Mouse (Mus musculus) kidney, postnatal 25 days (tissue): ENCODE measurements around the gene Ttyh1.

Experiments used
- DNase-seq, 2 experiments: peaks; one replicate each; pipeline ENCODE4 v3.0.0; 2021; ENCODE audit warnings: mixed read lengths in 2 of 2

Ttyh1 gene

GRCm38 (mm10) chr7:4123732-4124131 lies 4.5 kb downstream of the Ttyh1 start:
- DNase-seq: no peak

DNA sequence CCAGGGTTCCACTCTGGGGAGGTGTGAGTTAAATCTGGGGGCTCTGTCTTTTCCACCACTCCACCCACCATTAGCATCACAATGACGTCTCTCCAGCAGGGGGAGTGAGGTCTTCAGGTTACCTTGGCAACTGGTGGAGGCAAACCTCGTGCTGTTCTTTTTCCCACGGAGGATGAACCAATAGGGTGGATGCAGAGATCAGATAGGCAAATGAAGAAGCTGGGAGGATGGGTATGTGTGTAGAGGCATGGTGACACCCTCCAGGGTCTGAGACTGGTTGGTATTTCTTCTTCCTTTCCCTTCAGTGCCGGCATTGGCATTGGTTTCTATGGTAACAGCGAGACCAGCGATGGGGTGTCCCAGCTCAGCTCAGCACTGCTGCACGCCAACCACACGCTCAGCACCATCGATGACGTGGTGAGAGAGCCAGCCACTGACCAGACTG lies 5.1 kb downstream of the Ttyh1 start:
- DNase-seq: no peak

- no peak for DNase-seq
These were observed 5.6 kb downstream of the Ttyh1 start for GRCm38 (mm10) chr7:4124856-4125255.

GRCm38 (mm10) chr7:4125306-4125705 lies 6.1 kb downstream of the Ttyh1 start:
- DNase-seq: no peak

GRCm38 (mm10) chr7:4126992-4127785 lies 8.0 kb downstream of the Ttyh1 start:
- DNase-seq: no peak

GRCm38 (mm10) chr7:4127894-4128293 lies 8.7 kb downstream of the Ttyh1 start:
- no peak for DNase-seq

DNA sequence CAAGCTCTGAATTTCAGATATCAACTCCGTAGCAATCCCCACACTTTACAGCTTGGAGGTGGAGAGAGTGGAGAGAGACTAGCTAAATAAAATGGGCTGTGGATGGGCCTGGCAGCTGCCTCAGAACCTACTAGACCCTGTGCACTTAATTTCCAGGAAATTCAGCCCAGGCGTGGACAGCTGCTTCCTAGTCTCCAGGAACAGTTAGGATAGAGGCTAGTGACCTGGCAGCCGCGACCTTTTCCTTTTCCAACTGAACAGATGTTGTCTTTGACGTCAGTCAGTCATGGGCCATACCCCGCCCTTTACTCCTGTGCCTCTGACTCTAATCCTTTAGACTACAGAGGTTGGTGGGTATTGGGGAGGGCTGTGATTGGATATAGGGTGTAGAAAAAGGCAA lies 9.7 kb downstream of the Ttyh1 start:
- no peak for DNase-seq

GRCm38 (mm10) chr7:4130686-4131452 lies 11.7 kb downstream of the Ttyh1 start:
- DNase-seq: peak; percentile 85 to 93

DNA sequence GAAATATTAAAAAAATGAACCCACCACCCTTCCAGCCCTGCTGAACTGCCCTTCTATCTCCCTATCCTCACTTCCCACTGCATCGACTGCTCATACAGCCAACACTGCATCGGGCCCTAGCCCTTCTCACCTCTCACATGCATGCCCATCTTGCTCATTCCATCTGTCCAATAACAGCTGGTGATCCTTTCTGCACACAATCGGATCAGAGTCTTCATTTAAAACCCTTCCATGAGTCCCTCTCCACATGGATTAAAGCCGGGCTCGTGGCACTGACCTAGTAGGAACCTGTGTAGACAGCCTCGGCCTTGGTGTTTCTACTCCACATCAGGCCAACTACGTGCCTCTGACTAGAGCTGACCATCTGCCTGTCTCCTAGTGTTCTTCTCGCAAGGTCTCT lies 12.8 kb downstream of the Ttyh1 start:
- no peak for DNase-seq

DNA sequence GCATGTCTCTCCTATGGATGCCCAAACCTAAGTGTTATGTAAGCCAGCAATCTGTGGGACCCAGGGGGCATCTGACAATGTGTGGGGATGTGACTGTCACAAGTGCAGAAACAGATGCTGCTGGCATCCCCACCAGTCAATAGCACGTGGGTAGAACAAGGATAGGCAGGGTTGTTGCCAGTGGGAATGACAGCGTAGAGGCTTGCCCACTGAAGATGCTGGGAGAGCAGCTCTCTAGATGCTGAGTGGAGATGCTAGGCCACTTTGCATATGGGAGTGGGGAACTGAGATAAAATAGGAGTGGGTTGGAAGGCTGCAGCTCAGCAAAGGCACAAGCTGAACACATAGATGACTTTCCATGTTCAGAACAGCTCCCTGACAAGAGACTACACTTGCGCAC lies 13.4 kb downstream of the Ttyh1 start:
- no peak for DNase-seq

DNA sequence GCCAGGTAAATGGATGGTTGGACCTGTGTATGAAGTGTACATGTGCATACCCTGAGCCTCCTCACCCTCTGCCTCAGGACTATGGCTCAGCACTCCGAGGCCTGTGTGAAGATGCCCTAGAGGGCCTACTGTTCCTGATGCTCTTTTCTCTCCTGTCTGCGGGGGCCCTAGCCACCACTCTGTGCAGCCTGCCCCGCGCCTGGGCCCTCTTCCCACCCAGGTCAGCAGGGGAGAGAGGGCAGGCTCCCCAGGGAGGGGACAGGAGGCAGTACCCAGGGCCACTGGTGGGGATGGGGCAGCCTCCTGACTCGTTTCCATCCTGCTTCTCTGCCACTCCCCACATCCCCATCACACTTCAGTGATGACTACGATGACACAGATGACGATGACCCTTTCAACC lies 13.8 kb downstream of the Ttyh1 start:
- DNase-seq: no peak

- no peak for DNase-seq
These were observed 15.7 kb downstream of the Ttyh1 start for GRCm38 (mm10) chr7:4134911-4135310.

GRCm38 (mm10) chr7:4136404-4136770 lies 17.2 kb downstream of the Ttyh1 start:
- peak in 1 of 2 experiments; percentile 53 for DNase-seq

- peak; percentile 98 to 100 for DNase-seq
These were observed 17.7 kb downstream of the Ttyh1 start, which contains the start of gene Leng8 for GRCm38 (mm10) chr7:4136771-4137531. TSS of gene Leng8 (plus strand) at chr7:4137039.

DNA sequence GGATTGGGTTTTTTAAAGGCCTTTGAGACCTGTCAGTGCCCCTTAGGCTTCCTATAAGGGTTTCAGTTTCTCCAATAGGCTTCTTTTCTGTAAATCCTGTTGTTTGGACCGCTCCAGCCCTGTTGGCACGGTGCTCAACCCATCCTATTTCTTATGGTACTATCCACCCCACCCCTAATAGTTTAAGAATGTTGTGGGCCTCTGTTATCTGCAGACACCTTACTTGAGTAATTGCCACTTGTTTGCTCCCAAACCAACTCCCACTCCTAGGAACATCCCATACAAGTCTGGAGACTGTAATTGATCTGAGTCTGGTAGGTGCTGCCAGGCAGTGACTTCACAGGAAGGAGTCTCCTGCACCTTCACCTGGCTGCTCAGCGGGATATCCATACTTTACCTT lies 18.5 kb downstream of the Ttyh1 start:
- DNase-seq: no peak

GRCm38 (mm10) chr7:4138181-4138580 lies 19.0 kb downstream of the Ttyh1 start:
- DNase-seq: no peak

DNA sequence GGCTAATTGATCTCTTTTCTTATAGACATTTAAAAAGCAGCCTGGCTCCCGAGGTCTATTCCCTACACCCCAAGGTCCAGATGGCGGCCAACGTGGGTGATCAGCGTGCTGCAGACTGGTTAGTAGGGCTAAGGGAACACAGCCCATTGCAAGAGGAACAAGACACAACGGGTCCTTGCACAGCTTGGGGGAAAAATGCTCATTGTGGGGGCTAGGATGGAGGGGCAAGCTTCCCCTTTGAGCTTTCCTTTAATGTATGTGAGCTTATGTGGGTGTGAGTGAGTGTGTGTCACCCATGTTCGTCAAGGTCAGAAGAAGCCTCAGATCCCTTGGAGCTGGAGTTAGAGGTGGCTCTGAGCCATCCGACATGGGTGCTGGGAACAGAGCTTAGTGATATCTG lies 19.5 kb downstream of the Ttyh1 start:
- no peak for DNase-seq

DNA sequence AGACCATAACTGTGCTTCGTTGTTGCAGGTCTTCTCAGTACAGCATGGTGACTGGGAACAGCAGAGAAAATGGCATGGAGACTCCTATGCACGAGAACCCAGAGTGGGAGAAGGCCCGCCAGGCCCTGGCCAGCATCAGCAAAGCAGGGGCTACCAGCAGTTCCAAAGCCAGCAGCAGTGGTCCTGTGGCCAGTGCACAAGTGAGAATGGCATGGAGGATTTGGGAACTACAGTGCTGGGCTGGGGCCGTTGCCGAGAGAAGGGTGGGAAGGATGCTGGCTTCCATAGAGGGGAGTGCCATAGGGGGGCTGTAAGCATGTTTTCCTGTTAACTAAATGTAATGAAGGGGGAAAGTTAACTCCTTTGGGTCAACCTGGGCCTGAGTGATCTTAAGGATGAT lies 20.2 kb downstream of the Ttyh1 start:
- no peak for DNase-seq

DNA sequence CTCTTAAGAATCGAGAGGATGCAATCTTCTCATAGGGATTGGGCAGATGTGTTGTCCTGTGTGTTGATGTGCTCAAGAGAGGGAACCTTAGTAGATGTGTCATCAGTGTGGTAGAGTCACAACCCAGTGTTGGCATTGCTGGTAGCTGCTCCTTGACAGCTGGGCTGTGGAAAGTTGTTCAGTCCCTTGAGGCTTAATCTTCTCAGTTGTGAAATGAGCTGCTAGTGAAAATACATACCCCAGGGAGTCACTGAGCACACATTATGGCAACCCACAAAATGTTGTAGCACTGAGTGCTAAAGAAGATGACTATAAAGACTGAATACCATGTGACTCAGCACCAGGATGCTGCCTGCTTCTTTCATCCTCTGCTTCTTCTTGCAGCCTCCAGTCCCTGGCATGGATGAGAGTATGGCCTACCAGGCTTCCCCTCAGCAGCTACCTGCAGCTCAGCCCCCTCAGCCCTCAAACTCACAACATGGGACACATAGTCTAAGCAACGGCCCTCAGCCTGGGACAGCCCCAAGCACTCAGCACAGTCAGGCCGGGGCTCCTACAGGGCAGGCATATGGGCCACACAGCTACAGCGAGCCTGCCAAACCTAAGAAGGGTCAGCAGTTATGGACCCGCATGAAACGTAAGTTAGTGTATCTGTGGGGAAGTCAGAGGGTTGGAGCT lies 22.6 kb downstream of the Ttyh1 start:
- no peak for DNase-seq

DNA sequence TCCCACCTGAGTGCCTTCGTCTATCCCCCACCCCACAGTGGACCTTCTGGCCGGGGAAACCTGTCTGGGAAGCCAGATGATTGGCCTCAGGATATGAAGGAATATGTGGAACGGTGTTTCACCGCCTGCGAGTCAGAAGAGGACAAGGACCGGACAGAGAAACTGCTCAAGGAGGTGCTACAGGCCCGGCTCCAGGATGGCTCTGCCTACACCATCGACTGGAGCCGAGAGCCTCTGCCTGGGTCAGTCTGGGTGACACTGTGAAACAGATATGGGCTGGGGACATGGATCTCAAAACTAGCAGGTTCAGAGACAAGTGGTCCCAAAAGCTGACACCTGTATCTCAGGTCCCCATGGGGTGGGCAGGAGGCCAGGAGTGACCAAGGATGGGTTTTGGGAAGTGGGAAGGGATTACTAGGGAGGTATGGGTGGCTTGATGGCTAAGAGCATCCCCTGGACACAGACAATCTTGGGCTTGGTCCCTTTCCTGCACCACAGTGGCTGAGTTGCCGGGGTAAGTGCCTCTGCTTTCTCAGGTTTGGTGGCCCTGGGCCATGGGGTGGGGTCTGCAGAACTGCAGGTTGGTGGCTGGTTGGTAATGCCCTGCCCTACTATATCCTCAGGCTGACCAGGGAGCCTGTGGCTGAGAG lies 23.7 kb downstream of the Ttyh1 start:
- no peak for DNase-seq

- no peak for DNase-seq
These were observed 24.3 kb downstream of the Ttyh1 start for GRCm38 (mm10) chr7:4143506-4143905.

- DNase-seq: no peak
These were observed 24.8 kb downstream of the Ttyh1 start for GRCm38 (mm10) chr7:4144046-4144445.
